Mouse (Mus musculus) midbrain, embryonic 15.5 days (tissue): ENCODE data around the gene Gng12. TPM values are rescaled to one million over a fixed set of nuclear protein-coding genes. Genes with fewer than 3 reads are reported as not detected.
"Not testable (repeated sequence)": the region's sequence is repeated elsewhere in the genome, so short reads cannot be mapped to it uniquely, and the experiment has no call there.

Experiments
- ATAC-seq: fragments of 200-750 bp; cut with Nextera tagmentation; replicated peaks from 2 replicates; pipeline ENCODE4 v1.8.0; 2017; ENCODE audit warnings: moderate TSS enrichment
- H3K27ac ChIP-seq: fragments of 300-500 bp; sonication (generic); 2 replicates; pipeline ENCODE4 v1.5.1; 2015; ENCODE audit warnings: mild to moderate bottlenecking, inconsistent platforms
- H3K27me3 ChIP-seq: fragments of 300-500 bp; sonication (generic); replicated peaks from 2 replicates; pipeline ENCODE4 v1.6.1; 2015; ENCODE audit warnings: inconsistent platforms
- H3K36me3 ChIP-seq: fragments of 300-500 bp; sonication (generic); replicated peaks from 2 replicates; pipeline ENCODE4 v1.6.1; 2015; ENCODE audit warnings: inconsistent platforms
- H3K4me1 ChIP-seq: fragments of 300-500 bp; sonication (generic); 2 replicates; pipeline ENCODE4 v1.6.1; 2015; ENCODE audit warnings: inconsistent platforms
- H3K4me2 ChIP-seq: fragments of 300-500 bp; sonication (generic); 2 replicates; pipeline ENCODE4 v1.6.1; 2015; ENCODE audit warnings: inconsistent platforms, mild to moderate bottlenecking, moderate library complexity
- H3K4me3 ChIP-seq: fragments of 300-500 bp; sonication (generic); 2 replicates; pipeline ENCODE4 v1.5.1; 2015; ENCODE audit warnings: mild to moderate bottlenecking, inconsistent platforms
- H3K9ac ChIP-seq: fragments of 300-500 bp; sonication (generic); 2 replicates; pipeline ENCODE4 v1.6.1; 2015; ENCODE audit warnings: mild to moderate bottlenecking, inconsistent platforms
- H3K9me3 ChIP-seq: fragments of 300-500 bp; sonication (generic); 2 replicates; pipeline ENCODE4 v1.6.1; 2016; ENCODE audit warnings: inconsistent platforms
- WGBS: fragments of 180-500 bp; shearing (Covaris S2); methylation state at CpG from one replicate; pipeline ENCODE4 v1.1.7; 2015; ENCODE audit warnings: mixed read lengths; 5-methylcytosine and 5-hydroxymethylcytosine counted together
- polyA plus RNA-seq: library from polyadenylated mRNA; unstranded; fragments of >200 nt; fragmentation: Nextera tagmentation; extraction: Ambion mirVana; gene quantifications from 2 replicates; pipeline ENCODE4 v1.2.1, GENCODE M21; 2015

The Gng12 gene
- polyA plus RNA-seq, 1 experiment from 2014 or later, result 27.9 TPM

- WGBS, result 80% methylated on average over 3 of the region's 3 CpGs
- H3K27ac ChIP-seq, result no peak overlapping the region
- no peaks in the 10 kb centered on the region for H3K9me3 ChIP-seq
- 0 out of 2 replicates have a peak, but pooled peaks cover 4% of the 10 kb centered on the region for H3K27me3 ChIP-seq
- peaks cover 5% of the 10 kb centered on the region; the same call in 1 of the 2 replicates for H3K4me1 ChIP-seq
- no peaks in the 10 kb centered on the region for H3K36me3 ChIP-seq
- H3K4me2 ChIP-seq, result no peak overlapping the region
- no peak overlapping the region for H3K4me3 ChIP-seq
- ATAC-seq, result no peak
- no peak overlapping the region for H3K9ac ChIP-seq
These were observed 130.5 kb downstream of the Gng12 start for GRCm38 (mm10) chr6:67026661-67027060.

- H3K9me3 ChIP-seq, result no peaks in the 10 kb centered on the region
- H3K4me3 ChIP-seq, result no peak overlapping the region
- WGBS, result 85% methylated on average over 9 of the region's 9 CpGs
- H3K27ac ChIP-seq, result no peak overlapping the region
- no peak overlapping the region for H3K9ac ChIP-seq
- H3K36me3 ChIP-seq, result no peaks in the 10 kb centered on the region
- no peak for ATAC-seq
- 0 out of 2 replicates have a peak, but pooled peaks cover 4% of the 10 kb centered on the region for H3K27me3 ChIP-seq
- peaks cover 5% of the 10 kb centered on the region; the same call in 1 of the 2 replicates for H3K4me1 ChIP-seq
- no peak overlapping the region for H3K4me2 ChIP-seq
These were observed 131.4 kb downstream of the Gng12 start for GRCm38 (mm10) chr6:67027438-67028142.

- H3K9me3 ChIP-seq, result no peaks in the 10 kb centered on the region
- H3K4me1 ChIP-seq, result peaks cover 9% of the 10 kb centered on the region
- H3K36me3 ChIP-seq, result no peaks in the 10 kb centered on the region
- ATAC-seq, result no peak
- no peak overlapping the region for H3K4me3 ChIP-seq
- H3K4me2 ChIP-seq, result no peak overlapping the region
- 30% methylated on average over 5 of the region's 5 CpGs for WGBS
- no peak overlapping the region for H3K27ac ChIP-seq
- no peak overlapping the region for H3K9ac ChIP-seq
- H3K27me3 ChIP-seq, result 0 out of 2 replicates have a peak, but pooled peaks cover 4% of the 10 kb centered on the region
These were observed 133.2 kb downstream of the Gng12 start for GRCm38 (mm10) chr6:67029312-67029950.

- 25% methylated on average over 3 of the region's 3 CpGs for WGBS
- Histone ChIP-seq H3K36me3 (no peaks in the 10 kb centered on the region), H3K4me3 (no peak overlapping the region), H3K4me2 (no peak overlapping the region), H3K4me1 (peaks cover 13% of the 10 kb centered on the region), H3K9ac (no peak overlapping the region), H3K9me3 (no peaks in the 10 kb centered on the region), H3K27me3 (0 out of 2 replicates have a peak, but pooled peaks cover 4% of the 10 kb centered on the region), H3K27ac (no peak overlapping the region)
- no peak for ATAC-seq
These were observed 133.8 kb downstream of the Gng12 start for GRCm38 (mm10) chr6:67029987-67030386.

GRCm38 (mm10) chr6:67030416-67030815 lies 134.2 kb downstream of the Gng12 start:
- Histone ChIP-seq H3K36me3 (no peaks in the 10 kb centered on the region), H3K4me1 (peaks cover 15% of the 10 kb centered on the region), H3K27me3 (0 out of 2 replicates have a peak, but pooled peaks cover 4% of the 10 kb centered on the region), H3K4me2 (no peak overlapping the region), H3K27ac (no peak overlapping the region), H3K9me3 (no peaks in the 10 kb centered on the region), H3K4me3 (no peak overlapping the region), H3K9ac (no peak overlapping the region)
- WGBS, result 7% methylated on average over 2 of the region's 2 CpGs
- no peak for ATAC-seq

GRCm38 (mm10) chr6:67030846-67031245 lies 134.6 kb downstream of the Gng12 start:
- no peak overlapping the region for H3K27ac ChIP-seq
- WGBS, result 26% methylated on average over 5 of the region's 5 CpGs
- H3K4me2 ChIP-seq, result no peak overlapping the region
- no peak for ATAC-seq
- no peaks in the 10 kb centered on the region for H3K36me3 ChIP-seq
- 0 out of 2 replicates have a peak, but pooled peaks cover 4% of the 10 kb centered on the region for H3K27me3 ChIP-seq
- no peaks in the 10 kb centered on the region for H3K9me3 ChIP-seq
- H3K4me1 ChIP-seq, result peaks cover 20% of the 10 kb centered on the region
- no peak overlapping the region for H3K9ac ChIP-seq
- H3K4me3 ChIP-seq, result no peak overlapping the region

GRCm38 (mm10) chr6:67032551-67032950 lies 136.4 kb downstream of the Gng12 start:
- not testable (repeated sequence) for H3K9me3 ChIP-seq, ATAC-seq, H3K27ac ChIP-seq

GRCm38 (mm10) chr6:67032972-67033371 lies 136.8 kb downstream of the Gng12 start:
- ATAC-seq, H3K9ac ChIP-seq, H3K4me2 ChIP-seq, H3K27ac ChIP-seq, H3K27me3 ChIP-seq, H3K36me3 ChIP-seq, H3K9me3 ChIP-seq, H3K4me3 ChIP-seq: not testable (repeated sequence)
- H3K4me1 ChIP-seq, result peaks cover 22% of the 10 kb centered on the region
- 83% methylated on average over 4 of the region's 4 CpGs for WGBS

More at GRCm38 (mm10) chr6:67032551-67032950, 136.4 kb downstream of the Gng12 start:
- H3K4me2 ChIP-seq, H3K4me3 ChIP-seq, H3K27me3 ChIP-seq, H3K36me3 ChIP-seq, H3K9ac ChIP-seq: not testable (repeated sequence)
- H3K4me1 ChIP-seq, result peaks cover 22% of the 10 kb centered on the region

- no peak for ATAC-seq
- H3K36me3 ChIP-seq, result no peaks in the 10 kb centered on the region
- no peak overlapping the region for H3K4me3 ChIP-seq
- no peak overlapping the region for H3K27ac ChIP-seq
- no peaks in the 10 kb centered on the region for H3K9me3 ChIP-seq
- WGBS, result 70% methylated on average over 4 of the region's 4 CpGs
- no peak overlapping the region for H3K9ac ChIP-seq
- H3K4me1 ChIP-seq, result peaks cover 22% of the 10 kb centered on the region
- H3K4me2 ChIP-seq, result no peak overlapping the region
- H3K27me3 ChIP-seq, result 0 out of 2 replicates have a peak, but pooled peaks cover 4% of the 10 kb centered on the region
These were observed 137.4 kb downstream of the Gng12 start for GRCm38 (mm10) chr6:67033604-67034003.

GRCm38 (mm10) chr6:67034331-67035130 lies 138.3 kb downstream of the Gng12 start:
- no peak overlapping the region for H3K27ac ChIP-seq
- peak overlapping the region; percentile 25 for H3K4me2 ChIP-seq
- ATAC-seq, result no peak
- H3K9me3 ChIP-seq, result no peaks in the 10 kb centered on the region
- 0 out of 2 replicates have a peak overlapping the region, but pooled peaks have one; percentile 3 for H3K4me3 ChIP-seq
- 47% methylated on average over 7 of the region's 7 CpGs for WGBS
- H3K27me3 ChIP-seq, result 0 out of 2 replicates have a peak, but pooled peaks cover 4% of the 10 kb centered on the region
- H3K9ac ChIP-seq, result no peak overlapping the region
- no peaks in the 10 kb centered on the region for H3K36me3 ChIP-seq
- peaks cover 22% of the 10 kb centered on the region for H3K4me1 ChIP-seq

- peak overlapping the region; percentile 82 for H3K9ac ChIP-seq
- 5% methylated on average over 19 of the region's 19 CpGs for WGBS
- peak overlapping the region; percentile 69 for H3K4me3 ChIP-seq
- no peaks in the 10 kb centered on the region for H3K36me3 ChIP-seq
- H3K9me3 ChIP-seq, result no peaks in the 10 kb centered on the region
- H3K4me2 ChIP-seq, result peak overlapping the region; percentile 59
- 0 out of 2 replicates have a peak, but pooled peaks cover 4% of the 10 kb centered on the region for H3K27me3 ChIP-seq
- peaks cover 18% of the 10 kb centered on the region for H3K4me1 ChIP-seq
- no peak for ATAC-seq
- H3K27ac ChIP-seq, result no peak overlapping the region
These were observed 139.4 kb downstream of the Gng12 start for GRCm38 (mm10) chr6:67035388-67036299.
